Mouse (Mus musculus): ENCODE results near the gene Susd4. TPM values are rescaled to one million over a fixed set of nuclear protein-coding genes. Genes with fewer than 3 reads are reported as not detected.

Gene Susd4
- polyA plus RNA-seq, 1 experiment, result 68.6 TPM

DNA sequence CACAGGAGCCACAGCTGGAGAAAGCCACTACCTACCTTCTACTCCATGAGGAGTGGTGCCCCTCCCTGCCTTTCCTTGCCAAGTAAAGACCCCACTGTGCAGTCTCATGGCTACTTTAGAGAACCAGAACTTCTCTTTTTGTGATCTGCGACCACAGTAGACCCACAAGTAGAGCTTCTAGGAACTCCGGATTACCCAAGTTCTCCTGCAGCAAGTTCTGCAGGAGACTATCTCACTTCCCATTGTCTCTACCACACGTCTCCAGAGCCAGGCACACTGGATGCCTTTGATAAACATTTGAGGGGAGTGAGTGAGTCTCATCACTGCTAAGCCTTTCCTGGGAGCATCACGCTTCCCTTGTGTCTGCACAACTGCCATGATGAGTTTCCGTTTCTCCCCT is 8.8 kb upstream of the Susd4 start:
- TF ChIP-seq CTCF (IDR thresholded peaks at IDR 0.05; ENCODE audit: borderline replicate concordance, extremely low read depth, insufficient read depth, insufficient read length) (no peak), POLR2A (IDR thresholded peaks at IDR 0.05; ENCODE audit: borderline replicate concordance, extremely low read depth, insufficient read depth, insufficient read length, poor library complexity, severe bottlenecking) (no peak)
- DNase-seq (ENCODE audit: low read depth), result no peak

DNA sequence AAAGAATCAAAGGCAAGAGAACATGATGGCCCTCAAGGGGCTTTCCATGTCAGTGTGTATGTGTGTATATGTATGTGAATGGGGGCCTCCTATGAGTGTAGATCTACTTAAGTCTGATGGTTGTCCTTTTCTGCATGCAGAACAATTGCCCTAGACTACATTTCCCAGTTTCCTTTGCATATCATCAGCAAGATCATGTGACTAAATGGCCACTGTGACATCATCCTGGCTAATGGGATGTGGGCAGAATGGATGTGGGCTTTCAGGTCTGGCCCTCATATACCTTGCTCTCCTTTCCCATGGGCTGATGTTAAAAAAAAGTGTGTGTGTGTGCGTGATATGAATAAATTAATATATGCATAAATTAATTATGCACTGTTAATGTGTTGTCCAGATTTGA is 4.9 kb upstream of the Susd4 start:
- peak; percentile 30 for DNase-seq (ENCODE audit: low read depth)
- TF ChIP-seq CTCF (IDR thresholded peaks at IDR 0.05; ENCODE audit: borderline replicate concordance, extremely low read depth, insufficient read depth, insufficient read length), result no peak
- TF ChIP-seq POLR2A (IDR thresholded peaks at IDR 0.05; ENCODE audit: borderline replicate concordance, extremely low read depth, insufficient read depth, insufficient read length, poor library complexity, severe bottlenecking), result no peak

DNA sequence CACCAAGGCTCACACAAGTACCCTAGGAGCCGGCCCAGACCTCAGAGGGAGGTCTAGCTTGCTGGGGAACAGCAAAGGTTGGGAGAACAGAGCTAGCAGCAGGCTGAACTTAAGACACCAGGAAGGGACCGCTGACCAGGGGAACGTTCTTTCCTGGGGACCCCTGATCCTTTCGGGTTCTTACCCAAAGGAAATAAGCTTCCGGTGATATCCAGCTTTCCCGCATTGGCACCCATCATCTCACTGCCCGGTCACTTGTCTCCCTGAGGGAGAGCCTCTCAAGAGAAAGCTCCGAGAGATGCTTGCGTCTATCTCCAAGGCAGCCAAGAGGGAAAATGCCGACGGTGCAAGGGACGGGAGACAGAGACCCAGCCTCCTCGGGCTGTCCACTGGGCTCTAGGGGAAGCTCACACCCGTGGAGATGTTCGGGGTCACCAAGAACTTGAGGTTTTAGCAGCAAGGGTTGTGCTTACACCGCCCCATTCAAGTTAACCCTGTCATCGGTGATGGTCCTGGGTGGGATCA is 407 bp upstream of the Susd4 start:
- DNase-seq (ENCODE audit: low read depth), result no peak
- TF ChIP-seq POLR2A (IDR thresholded peaks at IDR 0.05; ENCODE audit: borderline replicate concordance, extremely low read depth, insufficient read depth, insufficient read length, poor library complexity, severe bottlenecking), result no peak
- TF ChIP-seq CTCF (IDR thresholded peaks at IDR 0.05; ENCODE audit: borderline replicate concordance, extremely low read depth, insufficient read depth, insufficient read length), result no peak

DNA sequence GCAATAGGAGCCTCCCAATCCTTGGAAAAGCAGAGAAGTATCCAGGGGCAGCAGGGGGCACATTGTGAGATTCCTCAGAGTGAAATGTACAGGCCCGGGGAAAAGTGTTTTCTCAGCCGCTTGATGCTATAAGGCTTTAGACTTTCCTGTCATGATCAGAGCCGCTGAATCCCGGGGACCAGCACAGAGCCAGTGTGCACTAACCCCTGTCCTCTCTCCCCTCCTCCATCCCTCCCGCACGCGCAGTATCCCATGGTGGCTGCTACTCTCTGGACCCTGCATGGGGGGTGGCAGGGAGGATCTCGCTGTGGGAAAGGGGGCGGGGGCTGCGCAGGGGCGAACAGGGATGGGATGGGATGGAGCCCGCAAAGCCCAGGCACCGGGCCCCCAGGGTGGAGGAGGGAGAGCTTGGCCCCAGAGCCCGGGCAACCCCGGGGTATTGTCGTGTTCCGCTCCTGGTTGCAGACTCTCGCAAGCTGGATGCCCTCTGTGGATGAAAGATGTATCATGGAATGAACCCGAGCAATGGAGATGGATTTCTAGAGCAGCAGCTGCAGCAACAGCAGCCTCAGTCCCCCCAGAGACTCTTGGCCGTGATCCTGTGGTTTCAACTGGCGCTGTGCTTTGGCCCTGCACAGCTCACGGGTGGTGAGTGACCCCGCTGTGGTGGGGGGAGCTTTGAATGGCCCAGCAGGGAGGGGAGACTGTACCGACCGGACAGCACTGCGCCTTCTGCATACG is 1.1 kb downstream of the Susd4 start:
- TF ChIP-seq CTCF (IDR thresholded peaks at IDR 0.05; ENCODE audit: borderline replicate concordance, extremely low read depth, insufficient read depth, insufficient read length), result no peak
- no peak for TF ChIP-seq POLR2A (IDR thresholded peaks at IDR 0.05; ENCODE audit: borderline replicate concordance, extremely low read depth, insufficient read depth, insufficient read length, poor library complexity, severe bottlenecking)
- peak; percentile 65 for DNase-seq (ENCODE audit: low read depth)

DNA sequence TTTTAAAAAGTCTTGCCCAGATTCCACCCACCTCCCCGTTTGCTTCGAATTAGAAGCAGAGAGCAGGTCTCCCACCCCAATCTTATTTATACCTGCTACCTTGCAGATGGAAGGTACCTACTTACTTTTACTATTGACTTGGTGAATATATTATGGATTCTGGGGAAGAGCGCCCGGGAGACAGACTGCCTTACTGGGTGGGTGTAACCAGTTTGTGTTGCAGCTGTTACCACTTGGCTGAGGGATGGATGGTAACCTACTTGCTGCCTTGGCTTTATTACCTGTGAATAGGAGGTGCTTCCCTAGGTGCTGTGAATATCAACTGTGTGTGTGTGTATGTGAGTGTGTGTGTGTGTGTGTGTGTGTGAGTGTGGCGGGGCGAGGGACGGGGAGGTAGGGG is 11.9 kb downstream of the Susd4 start:
- no peak for TF ChIP-seq CTCF (IDR thresholded peaks at IDR 0.05; ENCODE audit: borderline replicate concordance, extremely low read depth, insufficient read depth, insufficient read length)
- TF ChIP-seq POLR2A (IDR thresholded peaks at IDR 0.05; ENCODE audit: borderline replicate concordance, extremely low read depth, insufficient read depth, insufficient read length, poor library complexity, severe bottlenecking), result no peak
- DNase-seq (ENCODE audit: low read depth), result no peak

DNA sequence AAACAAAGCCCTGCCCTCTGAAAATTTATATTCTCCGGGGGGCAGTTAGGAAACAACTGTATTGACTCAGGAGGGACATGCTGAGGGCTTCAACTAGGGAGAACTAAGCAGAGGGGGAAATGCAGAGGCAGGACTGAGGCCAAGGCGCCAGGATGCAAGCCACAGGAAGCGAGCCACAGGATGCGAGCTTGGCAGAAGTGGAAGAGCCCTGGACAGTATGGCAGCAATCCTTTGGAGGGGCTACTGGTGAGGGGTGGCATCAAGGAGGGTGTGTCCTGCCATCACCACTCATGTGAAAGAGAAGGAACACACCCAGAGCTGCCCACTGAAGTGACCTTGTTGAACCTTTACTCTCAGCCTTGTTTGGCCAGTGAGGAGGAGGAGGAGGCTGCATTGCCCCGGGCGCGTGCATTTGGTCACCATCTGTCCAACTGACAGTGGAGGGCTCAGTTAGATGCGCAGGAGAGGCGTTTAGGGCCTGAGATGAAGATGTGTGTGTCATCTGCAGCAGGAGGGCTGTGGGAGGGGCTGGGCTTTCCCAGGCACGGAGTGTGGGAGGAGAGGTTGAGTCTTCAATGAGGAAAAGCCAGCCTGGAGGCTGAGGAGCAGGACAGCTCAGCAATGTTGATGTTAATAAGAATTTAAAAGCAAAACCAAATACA is 13.2 kb downstream of the Susd4 start:
- DNase-seq (ENCODE audit: low read depth), result no peak
- no peak for TF ChIP-seq CTCF (IDR thresholded peaks at IDR 0.05; ENCODE audit: borderline replicate concordance, extremely low read depth, insufficient read depth, insufficient read length)

DNA sequence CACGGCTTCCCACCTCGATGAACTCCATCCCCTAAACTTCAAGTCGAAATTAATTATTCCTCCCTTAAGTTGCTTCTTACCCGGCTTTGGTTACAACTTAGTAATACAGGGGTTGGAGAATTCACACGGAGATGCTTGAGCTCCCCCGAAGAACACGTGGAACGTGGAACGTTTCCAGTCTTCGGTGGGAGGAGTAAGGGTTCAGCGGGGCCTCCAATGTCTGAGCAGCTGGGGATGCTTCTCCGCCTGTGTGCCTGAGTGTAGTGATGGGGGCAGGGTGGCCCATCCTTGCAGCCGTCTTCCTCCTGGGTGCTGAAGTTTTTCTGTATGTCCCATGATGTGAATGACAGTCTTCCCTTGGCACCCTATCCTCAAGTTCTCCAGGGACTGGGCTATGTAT is 14.6 kb downstream of the Susd4 start:
- no peak for DNase-seq (ENCODE audit: low read depth)
- TF ChIP-seq CTCF (IDR thresholded peaks at IDR 0.05; ENCODE audit: borderline replicate concordance, extremely low read depth, insufficient read depth, insufficient read length), result no peak
- TF ChIP-seq POLR2A (IDR thresholded peaks at IDR 0.05; ENCODE audit: borderline replicate concordance, extremely low read depth, insufficient read depth, insufficient read length, poor library complexity, severe bottlenecking), result no peak

DNA sequence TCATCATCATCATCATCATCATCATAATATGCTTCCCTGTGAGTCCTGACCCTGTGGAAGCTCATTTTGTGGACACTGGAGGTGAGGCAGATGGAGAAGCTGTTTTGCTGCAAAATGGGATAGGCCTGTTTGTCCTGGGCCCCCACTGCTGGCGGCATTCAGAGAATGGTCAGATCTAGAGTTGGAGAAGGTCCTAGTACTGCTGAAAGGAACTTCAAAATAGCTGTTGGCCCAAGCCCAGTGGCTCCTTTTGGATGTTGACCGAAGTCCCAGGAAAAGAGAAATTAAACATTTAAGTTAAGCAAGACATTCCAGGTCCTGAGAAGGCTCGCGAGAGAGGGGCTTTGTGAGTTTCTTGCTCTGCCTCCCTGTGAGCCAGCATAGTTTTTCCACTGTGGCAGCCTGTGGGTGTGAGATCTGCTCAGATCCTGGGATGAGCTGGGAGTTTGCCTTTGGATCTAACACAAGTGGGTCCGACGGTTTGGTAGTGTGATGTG is 15.4 kb downstream of the Susd4 start:
- TF ChIP-seq POLR2A (IDR thresholded peaks at IDR 0.05; ENCODE audit: borderline replicate concordance, extremely low read depth, insufficient read depth, insufficient read length, poor library complexity, severe bottlenecking) (no peak), CTCF (IDR thresholded peaks at IDR 0.05; ENCODE audit: borderline replicate concordance, extremely low read depth, insufficient read depth, insufficient read length) (no peak)

DNA sequence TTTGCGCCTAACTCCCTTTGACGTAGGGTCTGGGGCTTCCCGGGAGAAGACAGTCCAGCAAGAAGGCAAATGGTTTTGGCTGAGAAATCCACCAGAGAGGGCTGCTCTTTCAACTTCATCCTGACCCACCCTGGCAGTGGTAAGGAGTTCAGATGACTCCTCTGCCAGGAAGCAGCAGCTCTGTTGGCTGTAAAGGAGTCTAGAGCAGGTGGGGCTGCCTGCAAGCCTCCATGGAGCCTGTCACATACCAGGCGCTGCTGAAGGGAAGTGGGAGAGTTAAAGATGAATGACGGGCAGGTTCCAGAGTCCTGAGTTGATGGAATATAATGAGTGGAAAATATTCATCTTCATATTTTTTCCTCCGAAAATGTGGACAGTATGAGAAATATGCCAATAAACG is 20.1 kb downstream of the Susd4 start:
- DNase-seq (ENCODE audit: low read depth), result no peak
- TF ChIP-seq CTCF (IDR thresholded peaks at IDR 0.05; ENCODE audit: borderline replicate concordance, extremely low read depth, insufficient read depth, insufficient read length) (no peak), POLR2A (IDR thresholded peaks at IDR 0.05; ENCODE audit: borderline replicate concordance, extremely low read depth, insufficient read depth, insufficient read length, poor library complexity, severe bottlenecking) (no peak)

More for the DNA sequence above, 15.4 kb downstream of the Susd4 start:
- no peak for DNase-seq (ENCODE audit: low read depth)

DNA sequence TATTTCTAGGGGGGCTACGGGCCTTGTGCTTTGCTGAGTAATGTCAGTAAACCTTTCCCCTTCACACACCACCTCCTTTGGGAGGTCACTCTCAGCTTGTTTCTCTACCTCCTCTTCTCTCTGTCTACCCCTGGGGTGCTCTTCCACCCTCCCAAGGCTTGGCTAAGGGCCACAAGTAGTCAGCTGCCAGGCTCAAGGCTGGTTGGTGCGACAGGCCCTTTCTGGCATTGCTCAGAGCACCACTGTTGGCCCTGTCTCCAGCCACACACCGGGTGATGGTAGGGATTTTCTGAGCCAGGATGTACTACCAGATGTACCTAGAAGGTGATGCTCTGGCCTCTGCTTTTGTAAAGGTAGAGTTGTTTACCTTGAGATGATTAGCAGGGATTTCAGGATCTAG is 21.1 kb downstream of the Susd4 start:
- DNase-seq (ENCODE audit: low read depth), result no peak
- no peak for TF ChIP-seq POLR2A (IDR thresholded peaks at IDR 0.05; ENCODE audit: borderline replicate concordance, extremely low read depth, insufficient read depth, insufficient read length, poor library complexity, severe bottlenecking)
- TF ChIP-seq CTCF (IDR thresholded peaks at IDR 0.05; ENCODE audit: borderline replicate concordance, extremely low read depth, insufficient read depth, insufficient read length), result no peak

DNA sequence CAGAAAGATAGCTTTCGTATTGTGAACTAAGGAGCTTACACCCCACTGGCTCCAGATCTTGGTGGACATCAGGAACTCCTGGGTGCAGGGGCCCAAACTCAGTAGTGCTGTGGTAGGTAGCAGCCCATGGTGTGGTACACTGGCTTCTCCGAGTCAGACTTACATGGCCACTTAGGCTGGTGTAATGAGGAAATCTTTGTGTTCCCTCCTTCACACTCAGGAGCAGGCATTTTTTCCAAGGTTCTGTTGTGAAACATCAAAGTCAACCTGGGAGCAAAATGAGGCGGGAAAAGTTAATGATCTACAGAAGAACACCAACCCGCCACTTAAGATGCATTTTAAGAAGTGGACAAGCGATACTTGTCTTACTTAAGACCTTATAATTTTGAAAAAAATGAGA is 21.8 kb downstream of the Susd4 start:
- TF ChIP-seq CTCF (IDR thresholded peaks at IDR 0.05; ENCODE audit: borderline replicate concordance, extremely low read depth, insufficient read depth, insufficient read length) (no peak), POLR2A (IDR thresholded peaks at IDR 0.05; ENCODE audit: borderline replicate concordance, extremely low read depth, insufficient read depth, insufficient read length, poor library complexity, severe bottlenecking) (no peak)
- DNase-seq (ENCODE audit: low read depth), result no peak

DNA sequence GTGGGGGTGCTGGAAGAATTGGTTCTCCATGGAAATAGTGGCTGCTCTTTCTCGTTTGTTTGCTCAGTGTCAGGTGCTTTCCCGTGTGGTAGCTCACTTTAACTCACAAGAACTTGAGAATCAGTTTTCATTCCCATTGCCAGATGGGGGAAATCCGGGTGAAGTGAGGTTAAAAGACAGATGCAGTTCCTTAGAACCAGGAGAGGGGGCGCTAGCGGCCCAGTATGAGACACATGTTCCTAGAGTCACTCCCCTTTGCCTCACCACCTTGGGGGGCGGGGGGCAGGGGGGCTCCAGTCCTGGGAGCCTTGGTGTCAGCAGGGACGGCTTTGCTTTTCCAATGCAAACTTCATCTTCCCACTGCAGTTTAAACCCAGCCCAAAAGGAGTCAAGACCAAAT is 23.4 kb downstream of the Susd4 start:
- DNase-seq (ENCODE audit: low read depth), result no peak
- TF ChIP-seq POLR2A (IDR thresholded peaks at IDR 0.05; ENCODE audit: borderline replicate concordance, extremely low read depth, insufficient read depth, insufficient read length, poor library complexity, severe bottlenecking) (no peak), CTCF (IDR thresholded peaks at IDR 0.05; ENCODE audit: borderline replicate concordance, extremely low read depth, insufficient read depth, insufficient read length) (peak; percentile 28; the same call in 1 of the 2 replicates)

All from brain, embryonic 14.5 days (tissue).